Mouse (Mus musculus) liver, adult 2 months (tissue): ENCODE measurements around the gene Psmb10.

ENCODE experiments used
- CTCF ChIP-seq: fragments of 200-500 bp; IDR thresholded peaks from 2 replicates; pipeline ENCODE4 v1.5.1; 2011; ENCODE audit warnings: low read depth, low read length, control low read depth
- POLR2A ChIP-seq: fragments of 200-500 bp; IDR thresholded peaks from 2 replicates; pipeline ENCODE4 v1.6.1; 2011; ENCODE audit warnings: low read length, control low read depth; ENCODE audit not compliant: insufficient read depth; ENCODE audit errors: extremely low read depth

GRCm38 (mm10) chr8:105966692-105967311 is 28.6 kb upstream of the Psmb10 start:
- no peak for TF ChIP-seq CTCF
- no peak for TF ChIP-seq POLR2A
